Mouse (Mus musculus): ENCODE measurements around the gene Ptk6. TPM values are rescaled to one million over a fixed set of nuclear protein-coding genes. Genes with fewer than 3 reads are reported as not detected.

The Ptk6 gene
- polyA plus RNA-seq, 1 experiment: 0.10 TPM

GRCm38 (mm10) chr2:181186635-181187034 is 16.0 kb downstream of the Ptk6 start:
- H3K27ac ChIP-seq (ENCODE audit: insufficient read depth, low read length): peak overlapping the region; percentile 24; the same call in 1 of the 2 replicates
- peak overlapping the region; percentile 57 for H3K4me3 ChIP-seq (ENCODE audit: insufficient read depth, low read length)
- H3K4me1 ChIP-seq (ENCODE audit: control insufficient read depth, insufficient read depth, low read length): peaks cover 2% of the 10 kb centered on the region; the same call in 1 of the 2 replicates
- no peak for TF ChIP-seq POLR2A (IDR thresholded peaks at IDR 0.05; ENCODE audit: extremely low read depth, insufficient read depth, low read length)
- TF ChIP-seq CTCF (IDR thresholded peaks at IDR 0.05; ENCODE audit: extremely low read depth, insufficient read depth, low read length): peak; percentile 94

GRCm38 (mm10) chr2:181180898-181181297 is 21.7 kb downstream of the Ptk6 start:
- TF ChIP-seq POLR2A (IDR thresholded peaks at IDR 0.05; ENCODE audit: extremely low read depth, insufficient read depth, low read length) (no peak), CTCF (IDR thresholded peaks at IDR 0.05; ENCODE audit: extremely low read depth, insufficient read depth, low read length) (no peak)
- no peak overlapping the region for H3K4me3 ChIP-seq (ENCODE audit: insufficient read depth, low read length)
- H3K4me1 ChIP-seq (ENCODE audit: control insufficient read depth, insufficient read depth, low read length): no peaks in the 10 kb centered on the region
- no peak overlapping the region for H3K27ac ChIP-seq (ENCODE audit: insufficient read depth, low read length)

GRCm38 (mm10) chr2:181178471-181178870 is 24.1 kb downstream of the Ptk6 start:
- Histone ChIP-seq H3K4me1 (ENCODE audit: control insufficient read depth, insufficient read depth, low read length) (no peaks in the 10 kb centered on the region; the same call in 1 of the 2 replicates), H3K4me3 (ENCODE audit: insufficient read depth, low read length) (no peak overlapping the region), H3K27ac (ENCODE audit: insufficient read depth, low read length) (no peak overlapping the region)
- no peak for TF ChIP-seq POLR2A (IDR thresholded peaks at IDR 0.05; ENCODE audit: extremely low read depth, insufficient read depth, low read length)
- no peak for TF ChIP-seq CTCF (IDR thresholded peaks at IDR 0.05; ENCODE audit: extremely low read depth, insufficient read depth, low read length)

GRCm38 (mm10) chr2:181178015-181178414 is 24.6 kb downstream of the Ptk6 start:
- H3K4me1 ChIP-seq (ENCODE audit: control insufficient read depth, insufficient read depth, low read length): no peaks in the 10 kb centered on the region; the same call in 1 of the 2 replicates
- TF ChIP-seq POLR2A (IDR thresholded peaks at IDR 0.05; ENCODE audit: extremely low read depth, insufficient read depth, low read length) (no peak), CTCF (IDR thresholded peaks at IDR 0.05; ENCODE audit: extremely low read depth, insufficient read depth, low read length) (no peak)
- no peak overlapping the region for H3K27ac ChIP-seq (ENCODE audit: insufficient read depth, low read length)
- no peak overlapping the region for H3K4me3 ChIP-seq (ENCODE audit: insufficient read depth, low read length)

- no peak for TF ChIP-seq CTCF (IDR thresholded peaks at IDR 0.05; ENCODE audit: extremely low read depth, insufficient read depth, low read length)
- TF ChIP-seq POLR2A (IDR thresholded peaks at IDR 0.05; ENCODE audit: extremely low read depth, insufficient read depth, low read length): no peak
- no peak overlapping the region for H3K4me3 ChIP-seq (ENCODE audit: insufficient read depth, low read length)
- no peak overlapping the region; the same call in 1 of the 2 replicates for H3K27ac ChIP-seq (ENCODE audit: insufficient read depth, low read length)
Observed at GRCm38 (mm10) chr2:181174646-181175045, 27.9 kb downstream of the Ptk6 start.

GRCm38 (mm10) chr2:181166469-181166868 is 36.1 kb downstream of the Ptk6 start:
- Histone ChIP-seq H3K4me3 (ENCODE audit: insufficient read depth, low read length) (no peak overlapping the region), H3K4me1 (ENCODE audit: control insufficient read depth, insufficient read depth, low read length) (no peaks in the 10 kb centered on the region), H3K27ac (ENCODE audit: insufficient read depth, low read length) (no peak overlapping the region)
- TF ChIP-seq CTCF (IDR thresholded peaks at IDR 0.05; ENCODE audit: extremely low read depth, insufficient read depth, low read length): no peak
- no peak for TF ChIP-seq POLR2A (IDR thresholded peaks at IDR 0.05; ENCODE audit: extremely low read depth, insufficient read depth, low read length)

More at GRCm38 (mm10) chr2:181174646-181175045, 27.9 kb downstream of the Ptk6 start:
- H3K4me1 ChIP-seq (ENCODE audit: control insufficient read depth, insufficient read depth, low read length): no peaks in the 10 kb centered on the region; the same call in 1 of the 2 replicates

- TF ChIP-seq POLR2A (IDR thresholded peaks at IDR 0.05; ENCODE audit: extremely low read depth, insufficient read depth, low read length) (no peak), CTCF (IDR thresholded peaks at IDR 0.05; ENCODE audit: extremely low read depth, insufficient read depth, low read length) (no peak)
- Histone ChIP-seq H3K27ac (ENCODE audit: insufficient read depth, low read length) (no peak overlapping the region), H3K4me3 (ENCODE audit: insufficient read depth, low read length) (no peak overlapping the region), H3K4me1 (ENCODE audit: control insufficient read depth, insufficient read depth, low read length) (peaks cover 14% of the 10 kb centered on the region)
Observed at GRCm38 (mm10) chr2:181160821-181161220, 41.8 kb downstream of the Ptk6 start.

- H3K4me1 ChIP-seq (ENCODE audit: control insufficient read depth, insufficient read depth, low read length): peaks cover 14% of the 10 kb centered on the region
- H3K27ac ChIP-seq (ENCODE audit: insufficient read depth, low read length): peak overlapping the region; percentile 96
- H3K4me3 ChIP-seq (ENCODE audit: insufficient read depth, low read length): no peak overlapping the region; the same call in 1 of the 2 replicates
- peak; percentile 86 for TF ChIP-seq POLR2A (IDR thresholded peaks at IDR 0.05; ENCODE audit: extremely low read depth, insufficient read depth, low read length)
- TF ChIP-seq CTCF (IDR thresholded peaks at IDR 0.05; ENCODE audit: extremely low read depth, insufficient read depth, low read length): no peak
Observed at GRCm38 (mm10) chr2:181159771-181160170, 42.8 kb downstream of the Ptk6 start.

- TF ChIP-seq CTCF (IDR thresholded peaks at IDR 0.05; ENCODE audit: extremely low read depth, insufficient read depth, low read length): no peak
- TF ChIP-seq POLR2A (IDR thresholded peaks at IDR 0.05; ENCODE audit: extremely low read depth, insufficient read depth, low read length): no peak
- Histone ChIP-seq H3K4me1 (ENCODE audit: control insufficient read depth, insufficient read depth, low read length) (peaks cover 14% of the 10 kb centered on the region), H3K4me3 (ENCODE audit: insufficient read depth, low read length) (no peak overlapping the region), H3K27ac (ENCODE audit: insufficient read depth, low read length) (peak overlapping the region; percentile 96)
Observed at GRCm38 (mm10) chr2:181159091-181159514, 43.5 kb downstream of the Ptk6 start.

GRCm38 (mm10) chr2:181158471-181158870 is 44.1 kb downstream of the Ptk6 start:
- TF ChIP-seq CTCF (IDR thresholded peaks at IDR 0.05; ENCODE audit: extremely low read depth, insufficient read depth, low read length) (no peak), POLR2A (IDR thresholded peaks at IDR 0.05; ENCODE audit: extremely low read depth, insufficient read depth, low read length) (no peak)
- peak overlapping the region; percentile 88 for H3K27ac ChIP-seq (ENCODE audit: insufficient read depth, low read length)
- no peak overlapping the region for H3K4me3 ChIP-seq (ENCODE audit: insufficient read depth, low read length)
- H3K4me1 ChIP-seq (ENCODE audit: control insufficient read depth, insufficient read depth, low read length): peaks cover 14% of the 10 kb centered on the region

All from cortical plate, adult 2 months (tissue).